Mouse (Mus musculus) heart, adult 18-20 months (tissue): ENCODE measurements around the gene Zan. TPM values are rescaled to one million over a fixed set of nuclear protein-coding genes. Genes with fewer than 3 reads are reported as not detected.

ENCODE experiments used
- DNase-seq, 2 experiments: peaks; one replicate each; pipeline ENCODE4 v3.0.0; 2021 to 2022; ENCODE audit warnings: mixed read lengths in 1 of 2
- long read RNA-seq, 2 experiments: library from polyadenylated mRNA; stranded (forward); transcript quantifications; one replicate each; pipeline ENCODE4 v2.0.0; 2021
- total RNA-seq, 2 experiments: library from RNA; stranded (reverse); gene quantifications; 2 replicates each; pipeline ENCODE4 v1.2.3; 2021

The Zan gene
- not detected for total RNA-seq
- long read RNA-seq, experiment 1, result 0 reads
- long read RNA-seq, experiment 2, result 0 reads

- DNase-seq, result no peak
Measured at GRCm38 (mm10) chr5:137476964-137477363, at the start of gene Zan. TSS of gene Zan (minus strand) at chr5:137477064.

GRCm38 (mm10) chr5:137526192-137526936 lies 49.5 kb upstream of the Zan start:
- peak; percentile 42 to 46 for DNase-seq

GRCm38 (mm10) chr5:137525511-137525910 lies 48.6 kb upstream of the Zan start:
- DNase-seq, result no peak

GRCm38 (mm10) chr5:137524671-137525070 lies 47.8 kb upstream of the Zan start:
- peak in 1 of 2 experiments; percentile 7 for DNase-seq

GRCm38 (mm10) chr5:137524251-137524515 lies 47.3 kb upstream of the Zan start:
- DNase-seq, result no peak

GRCm38 (mm10) chr5:137523396-137524250 lies 46.8 kb upstream of the Zan start:
- peak in 1 of 2 experiments; percentile 7 for DNase-seq

GRCm38 (mm10) chr5:137522711-137523110 lies 45.8 kb upstream of the Zan start:
- no peak for DNase-seq

GRCm38 (mm10) chr5:137521861-137522260 lies 45.0 kb upstream of the Zan start:
- peak in 1 of 2 experiments; percentile 1 for DNase-seq

- no peak for DNase-seq
Measured at GRCm38 (mm10) chr5:137519691-137520550, 43.1 kb upstream of the Zan start.

GRCm38 (mm10) chr5:137518436-137518835 lies 41.6 kb upstream of the Zan start, which contains the start of gene Gigyf1:
TSS of gene Gigyf1 (plus strand) at chr5:137518548.
- DNase-seq, result peak in 1 of 2 experiments; percentile 32

GRCm38 (mm10) chr5:137514811-137515210 lies 37.9 kb upstream of the Zan start:
- no peak for DNase-seq

- DNase-seq, result no peak
Measured at GRCm38 (mm10) chr5:137513951-137514721, 37.3 kb upstream of the Zan start.

GRCm38 (mm10) chr5:137512847-137513794 lies 36.3 kb upstream of the Zan start:
- peak in 1 of 2 experiments; percentile 59 for DNase-seq

- DNase-seq, result no peak
Measured at GRCm38 (mm10) chr5:137511706-137512105, 34.8 kb upstream of the Zan start.

GRCm38 (mm10) chr5:137510573-137511390 lies 33.9 kb upstream of the Zan start:
- peak in 1 of 2 experiments; percentile 42 for DNase-seq

GRCm38 (mm10) chr5:137510014-137510501 lies 33.2 kb upstream of the Zan start:
- peak; percentile 86 to 89 for DNase-seq

GRCm38 (mm10) chr5:137504041-137504440 lies 27.2 kb upstream of the Zan start:
- DNase-seq, result peak in 1 of 2 experiments; percentile 7

GRCm38 (mm10) chr5:137502667-137503110 lies 25.8 kb upstream of the Zan start:
- DNase-seq, result peak in 1 of 2 experiments; percentile 90
